Mouse (Mus musculus) spleen, postnatal 36 days (tissue): Measurements from ENCODE around the gene Glod4.
"Not testable (repeated sequence)": the region's sequence is repeated elsewhere in the genome, so short reads cannot be mapped to it uniquely, and the experiment has no call there.

ENCODE experiments used
- DNase-seq, 2 experiments: peaks; one replicate each; pipeline ENCODE4 v3.0.0; 2022; ENCODE audit warnings: low spot score in 2 of 2, mixed read lengths in 1 of 2

Gene Glod4

GRCm38 (mm10) chr11:76257386-76257785, 13.9 kb upstream of the Glod4 start:
- no peak for DNase-seq

- no peak for DNase-seq
Measured at GRCm38 (mm10) chr11:76256129-76256528, 12.6 kb upstream of the Glod4 start.

DNA sequence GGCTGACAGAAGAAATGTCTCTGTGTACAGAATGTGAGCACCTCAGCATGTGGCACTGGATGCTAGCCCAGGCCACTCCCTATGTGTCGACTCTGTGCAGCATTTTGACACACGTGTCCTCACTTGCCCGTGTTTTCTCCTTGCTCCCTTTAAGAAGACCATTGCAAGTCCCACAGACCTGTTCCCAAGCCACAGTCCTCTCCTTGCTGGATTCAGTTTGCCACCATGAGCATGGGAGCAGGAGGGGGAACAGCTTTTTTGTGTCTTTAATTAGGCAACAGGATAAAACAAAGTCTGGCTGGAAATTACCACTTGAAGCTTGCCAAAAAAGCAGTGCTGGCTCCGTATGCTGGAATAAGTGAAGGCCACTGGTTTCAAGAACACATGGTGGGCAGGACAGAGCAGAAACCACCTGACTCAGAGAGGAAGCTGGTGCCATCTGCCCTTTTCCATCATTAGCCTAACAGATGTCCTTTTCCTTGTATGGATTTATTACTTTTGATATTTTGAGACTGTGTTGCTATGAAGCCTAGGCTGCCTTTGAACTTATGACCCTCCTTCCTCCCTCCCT, 12.0 kb upstream of the Glod4 start:
- no peak for DNase-seq

DNA sequence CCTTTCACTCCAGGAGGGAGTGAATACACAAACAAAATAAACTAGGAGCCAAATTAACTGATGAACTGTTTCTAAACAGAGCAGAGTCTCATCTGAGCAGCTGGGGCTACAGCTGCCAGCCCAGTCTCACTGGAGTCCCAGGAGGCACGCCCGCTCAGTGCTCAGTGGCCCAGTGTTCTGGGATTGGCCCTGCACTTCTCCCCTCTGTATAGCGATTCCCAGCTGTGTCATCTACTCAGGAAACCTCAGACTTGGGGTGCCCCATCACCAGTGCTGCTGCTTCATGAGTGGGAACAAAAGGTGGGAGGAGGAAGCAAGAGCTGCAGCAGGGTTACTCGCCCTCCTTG, 10.4 kb upstream of the Glod4 start:
- DNase-seq: no peak

- peak; percentile 75 for DNase-seq
Measured at GRCm38 (mm10) chr11:76253145-76253917, 9.8 kb upstream of the Glod4 start.

- DNase-seq: no peak
Measured at GRCm38 (mm10) chr11:76252036-76252435, 8.5 kb upstream of the Glod4 start.

- no peak for DNase-seq
Measured at GRCm38 (mm10) chr11:76247239-76247638, 3.7 kb upstream of the Glod4 start.

- no peak for DNase-seq
Measured at GRCm38 (mm10) chr11:76246439-76246838, 2.9 kb upstream of the Glod4 start.

DNA sequence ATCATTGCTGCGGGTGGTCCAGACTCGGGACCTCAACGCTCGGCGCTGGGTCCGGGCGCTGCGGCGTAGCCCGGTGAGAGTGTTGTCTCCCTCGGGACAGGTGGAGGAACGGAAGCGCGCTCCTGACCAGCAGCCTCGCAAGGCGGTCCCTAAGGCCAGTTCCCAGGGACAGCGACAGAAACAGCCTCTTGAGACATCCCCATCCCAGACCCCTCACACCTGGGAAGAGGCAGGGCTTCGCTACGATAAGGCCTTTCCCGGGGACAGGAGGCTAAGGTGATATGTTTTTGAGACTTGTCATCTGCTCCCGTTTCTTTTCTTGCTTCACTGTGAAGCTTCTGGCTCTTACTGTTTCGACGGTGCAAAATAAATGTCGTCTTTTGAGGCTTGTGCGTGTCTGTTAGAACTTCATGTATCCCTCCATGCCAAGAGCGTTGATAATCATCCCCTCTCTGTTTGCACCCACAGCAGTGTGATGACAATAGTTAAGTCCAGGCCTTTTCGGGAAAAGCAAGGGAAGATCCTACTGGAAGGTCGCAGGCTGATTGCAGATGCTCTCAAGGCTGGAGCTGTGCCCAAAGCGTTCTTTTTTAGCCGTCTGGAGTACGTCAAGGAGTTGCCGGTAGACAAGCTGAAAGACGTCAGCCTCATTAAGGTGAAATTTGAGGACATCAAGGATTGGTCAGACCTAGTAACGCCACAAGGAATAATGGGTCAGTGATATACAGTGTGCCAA, 454 bp upstream of the Glod4 start:
- no peak for DNase-seq

DNA sequence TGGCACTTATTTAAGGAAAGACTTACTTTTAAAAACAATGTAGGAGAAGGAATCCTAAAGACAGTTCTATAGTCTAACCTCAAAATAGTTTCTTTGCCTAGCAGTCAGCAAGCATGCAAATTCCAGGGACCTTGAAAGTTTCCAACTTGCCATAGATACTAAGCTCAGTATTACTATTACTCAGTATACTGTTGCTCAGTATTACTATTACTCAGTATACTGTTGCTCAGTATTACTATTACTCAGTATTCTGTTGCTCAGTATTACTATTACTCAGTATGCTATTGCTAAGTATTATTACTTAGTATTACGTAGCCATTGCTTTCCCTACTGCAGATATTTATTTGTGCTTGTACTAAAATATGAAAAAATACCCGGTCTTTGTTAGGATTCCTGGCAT, 3.8 kb downstream of the Glod4 start:
- DNase-seq: no peak

- no peak for DNase-seq
Measured at GRCm38 (mm10) chr11:76236136-76236535, 7.4 kb downstream of the Glod4 start.

DNA sequence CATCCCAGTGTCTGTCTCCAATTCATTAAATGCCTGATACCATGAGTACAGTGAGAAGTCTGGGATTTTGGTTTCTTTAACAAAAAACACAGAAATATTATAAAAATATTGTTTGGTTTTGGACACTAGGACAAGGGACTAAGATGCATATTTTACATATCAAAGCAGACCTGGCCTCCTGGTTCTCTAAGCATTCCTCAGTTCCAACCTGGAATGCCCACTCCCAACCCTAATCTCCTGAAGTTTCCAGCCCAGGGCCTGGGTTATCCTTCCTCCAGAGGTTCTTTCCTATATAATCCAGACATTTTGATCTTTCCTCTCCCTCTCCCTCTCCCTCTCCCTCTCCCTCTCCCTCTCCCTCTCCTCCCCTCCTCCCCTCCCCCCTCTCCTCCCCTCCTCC, 18.5 kb downstream of the Glod4 start:
- no peak for DNase-seq

- no peak for DNase-seq
Measured at GRCm38 (mm10) chr11:76224631-76225030, 18.9 kb downstream of the Glod4 start.

DNA sequence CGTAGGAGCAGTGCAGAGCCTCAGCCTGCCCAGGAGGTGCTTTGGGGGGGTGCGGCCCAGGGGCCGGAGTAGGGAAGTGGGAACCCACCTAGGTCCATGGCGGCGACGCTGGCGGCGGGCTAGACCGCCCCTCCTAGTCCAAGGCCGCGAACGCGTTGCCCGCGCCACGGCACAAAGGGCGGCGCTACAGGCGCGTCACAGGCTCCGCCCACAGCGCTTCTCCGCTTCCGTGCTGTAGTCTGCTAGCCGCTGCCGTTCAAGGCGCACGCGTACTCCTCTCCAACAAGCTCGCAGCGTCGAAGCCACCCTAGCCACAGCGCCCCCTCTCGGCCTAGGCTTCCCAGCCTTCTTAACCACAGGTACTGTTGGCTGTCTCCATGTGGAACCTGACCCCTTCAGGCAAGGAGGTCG, 26.1 kb downstream of the Glod4 start, which contains the start of the genes Dbil5 and Gemin4:
Gene Dbil5, plus strand, starts transcription at position 219 of the 411 bp plus-strand sequence.
Gene Gemin4, minus strand, starts transcription at position 275 of the 411 bp plus-strand sequence.
- peak; percentile 97 for DNase-seq

- DNase-seq: no peak
Measured at GRCm38 (mm10) chr11:76216681-76217389, 26.7 kb downstream of the Glod4 start.

- DNase-seq: no peak
Measured at GRCm38 (mm10) chr11:76216049-76216540, 27.4 kb downstream of the Glod4 start.

DNA sequence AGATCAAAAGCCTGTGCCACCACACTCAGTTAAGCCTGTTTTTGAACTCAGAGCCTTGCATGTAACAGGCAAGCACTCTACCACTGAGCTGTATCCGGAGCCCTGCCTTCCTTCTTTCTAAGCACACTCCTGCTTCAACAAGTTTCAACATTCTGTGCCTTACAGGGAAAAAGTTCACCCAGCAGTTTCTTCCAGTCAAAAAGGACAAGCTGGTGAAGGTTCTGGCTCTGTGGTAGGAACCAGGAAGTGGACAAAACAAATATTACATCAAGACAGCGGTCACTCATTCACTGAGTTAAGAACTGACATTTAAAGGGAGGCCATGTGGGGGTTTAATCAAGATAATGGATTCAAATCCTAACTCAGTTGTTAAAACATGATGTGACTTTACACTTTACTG, 28.5 kb downstream of the Glod4 start:
- DNase-seq: no peak

GRCm38 (mm10) chr11:76213841-76214240, 29.7 kb downstream of the Glod4 start:
- no peak for DNase-seq

DNA sequence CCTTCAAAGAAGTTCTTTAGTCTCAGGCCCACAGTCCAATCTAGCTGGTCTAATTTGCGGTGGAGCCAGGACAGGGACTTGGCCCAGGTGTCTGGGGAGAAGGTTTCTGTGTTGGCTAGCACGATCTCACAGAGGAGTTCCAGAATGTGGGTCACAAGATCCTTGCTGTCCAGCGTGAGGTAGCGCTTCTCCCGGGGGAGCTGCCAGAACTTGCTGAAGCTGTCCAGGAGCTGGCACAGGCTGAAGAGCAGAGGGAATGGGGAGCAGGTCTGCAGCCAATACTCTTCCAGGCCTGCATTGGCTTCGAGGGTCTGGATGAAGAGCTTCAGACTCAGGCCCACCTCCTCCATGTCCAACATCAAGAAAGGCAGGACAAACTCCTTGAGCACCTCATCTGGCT, 31.9 kb downstream of the Glod4 start:
- not testable (repeated sequence) for DNase-seq

DNA sequence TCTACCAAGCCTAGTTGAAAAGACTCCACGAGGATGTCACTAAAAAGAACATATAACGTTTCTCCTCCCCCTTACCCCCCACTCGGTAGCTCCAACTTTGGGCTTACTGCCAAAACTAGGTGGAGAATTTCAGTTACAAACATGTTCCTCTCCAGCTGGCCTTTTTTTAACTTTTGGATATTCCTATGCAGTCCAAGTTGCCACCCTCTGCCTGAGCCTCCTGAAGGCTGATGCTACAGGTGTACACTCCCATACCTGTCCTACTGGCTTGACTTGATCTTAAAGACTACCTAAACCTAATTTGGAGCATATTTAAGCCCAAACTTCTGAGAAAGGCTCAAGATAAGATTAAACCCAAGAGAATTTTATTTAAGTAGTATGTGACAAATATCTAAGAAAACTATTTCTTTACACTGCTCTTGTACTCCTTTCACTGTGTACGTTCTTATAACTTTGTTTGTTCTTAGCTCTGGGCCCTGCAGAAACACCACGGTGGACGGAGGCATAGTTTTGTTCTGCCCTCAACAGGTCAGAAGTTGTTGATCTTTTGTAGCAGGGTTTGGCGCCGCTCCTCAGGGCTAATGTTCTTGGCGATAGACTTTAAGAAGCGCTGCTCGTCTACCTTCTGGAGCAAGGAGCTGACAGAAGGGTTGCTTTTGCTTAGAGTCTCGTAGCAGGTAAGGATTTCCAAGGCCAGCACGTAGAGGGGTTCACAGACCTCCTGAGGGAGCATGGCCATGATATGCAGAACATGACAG, 33.1 kb downstream of the Glod4 start:
- no peak for DNase-seq

- DNase-seq: no peak
Measured at GRCm38 (mm10) chr11:76206793-76207192, 36.7 kb downstream of the Glod4 start.
